Mouse (Mus musculus) heart, adult 11 months (tissue): ENCODE results near the gene Tnnt3.

ENCODE experiments used
- DNase-seq: peaks from one replicate; pipeline ENCODE4 v3.0.0; 2022

The Tnnt3 gene

DNA sequence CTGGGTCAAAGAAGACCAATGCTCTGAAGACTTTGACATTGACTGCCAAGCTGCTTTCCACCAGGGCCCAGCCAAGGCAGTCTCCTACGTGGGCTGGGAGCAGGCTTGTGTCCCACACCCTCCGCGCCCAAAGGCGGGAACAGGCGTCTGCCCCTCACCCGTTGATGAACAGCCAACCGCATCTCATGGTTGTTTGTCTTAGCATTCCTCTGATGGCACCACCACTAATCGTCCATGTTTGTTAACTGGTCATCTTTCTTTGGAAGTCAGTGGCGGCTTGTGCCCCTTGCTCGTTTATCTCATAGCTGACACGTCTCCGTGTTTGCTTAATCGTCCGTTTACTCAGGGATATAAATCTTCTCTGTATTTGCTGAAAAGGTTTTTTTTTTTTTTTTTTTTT lies 10.9 kb downstream of the Tnnt3 start:
- no peak for DNase-seq

DNA sequence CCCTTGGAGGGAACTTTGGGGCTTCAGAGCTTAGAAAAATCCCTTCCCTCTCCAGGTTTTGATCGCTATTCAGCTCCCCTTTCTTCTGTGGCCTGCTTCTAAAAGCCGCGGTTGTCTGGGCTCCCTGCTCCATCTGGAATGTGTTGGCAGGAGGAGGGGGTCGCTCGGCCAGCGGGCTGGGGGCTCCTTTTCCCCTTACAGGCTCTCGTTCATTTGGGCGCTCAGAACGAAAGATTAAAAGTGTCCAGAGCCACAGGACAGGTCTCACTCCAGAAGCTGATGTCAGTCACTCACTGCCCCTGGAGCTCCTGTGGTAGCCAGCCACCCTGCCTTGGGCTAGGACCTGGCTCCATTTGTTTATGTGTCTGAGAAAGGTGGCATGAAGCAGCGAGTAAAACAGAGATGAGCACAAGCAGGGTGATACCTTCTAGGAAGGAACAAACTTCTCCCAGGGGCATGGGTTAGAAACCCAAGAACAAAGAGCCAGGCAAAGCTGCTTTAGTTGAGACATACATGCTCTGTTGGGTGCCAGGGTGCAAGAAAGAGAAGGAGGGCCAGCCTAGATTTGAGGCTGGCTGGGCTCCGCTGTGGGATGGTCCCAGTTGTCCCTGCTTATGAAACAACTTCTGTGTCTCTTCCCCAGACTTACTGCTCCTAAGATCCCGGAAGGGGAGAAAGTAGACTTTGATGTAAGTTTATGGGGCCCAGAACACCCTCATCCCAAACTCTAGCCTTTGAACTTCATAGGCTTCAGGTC lies 11.6 kb downstream of the Tnnt3 start:
- DNase-seq, result peak; percentile 87

DNA sequence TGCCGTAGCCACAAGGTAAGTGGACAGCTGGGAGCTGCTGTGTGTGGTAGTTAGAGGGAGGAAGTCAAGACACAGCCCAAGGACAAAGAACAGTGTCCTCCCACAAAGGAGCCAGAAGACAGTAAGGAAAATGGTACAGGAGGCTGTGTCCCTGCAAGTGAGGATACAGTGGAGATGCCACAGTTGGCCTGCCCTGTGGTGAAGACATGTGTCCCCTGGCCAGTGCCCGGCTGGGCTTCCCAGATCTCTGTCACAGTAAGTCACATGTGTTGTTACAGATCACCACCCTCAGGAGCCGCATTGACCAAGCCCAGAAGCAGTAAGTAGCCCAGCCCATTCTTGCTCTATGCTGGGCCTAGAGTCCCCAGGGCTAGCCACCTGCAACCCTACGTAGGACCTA lies 15.4 kb downstream of the Tnnt3 start:
- peak; percentile 78 for DNase-seq

DNA sequence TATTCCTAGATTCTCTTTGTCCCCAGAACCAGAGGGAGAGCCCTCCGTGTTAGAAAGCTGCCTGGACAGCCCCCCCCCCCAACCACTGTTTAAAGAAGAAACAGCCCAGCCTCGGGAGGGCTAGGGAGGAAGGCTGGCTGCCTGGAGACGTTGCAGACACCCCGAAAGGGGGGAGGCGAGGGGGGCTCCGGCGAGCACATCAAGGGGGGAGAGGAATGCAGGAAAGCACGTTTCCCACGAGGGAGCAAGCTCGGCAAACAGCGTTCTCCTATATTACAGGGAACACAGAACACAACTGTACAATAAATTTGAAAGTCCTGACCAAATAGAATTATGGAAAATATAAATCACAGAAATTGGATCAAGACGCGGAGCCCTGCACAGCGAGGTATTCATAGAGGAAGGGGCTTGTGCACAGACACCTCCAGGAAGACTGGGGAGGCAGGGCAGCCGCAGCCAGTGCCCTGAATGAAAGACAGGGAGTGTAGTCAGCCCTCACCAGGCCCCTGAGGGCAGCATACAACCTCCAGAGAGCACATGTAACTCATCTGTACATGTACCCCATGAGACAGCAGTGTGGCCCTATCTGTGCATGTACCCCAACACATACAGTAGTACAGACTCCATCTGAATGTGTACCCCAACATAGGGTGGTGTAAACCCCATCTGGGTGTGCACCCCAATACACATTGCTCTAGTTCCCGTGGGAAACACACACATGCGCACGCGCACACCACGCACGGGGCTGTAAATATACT lies 17.8 kb downstream of the Tnnt3 start:
- no peak for DNase-seq

DNA sequence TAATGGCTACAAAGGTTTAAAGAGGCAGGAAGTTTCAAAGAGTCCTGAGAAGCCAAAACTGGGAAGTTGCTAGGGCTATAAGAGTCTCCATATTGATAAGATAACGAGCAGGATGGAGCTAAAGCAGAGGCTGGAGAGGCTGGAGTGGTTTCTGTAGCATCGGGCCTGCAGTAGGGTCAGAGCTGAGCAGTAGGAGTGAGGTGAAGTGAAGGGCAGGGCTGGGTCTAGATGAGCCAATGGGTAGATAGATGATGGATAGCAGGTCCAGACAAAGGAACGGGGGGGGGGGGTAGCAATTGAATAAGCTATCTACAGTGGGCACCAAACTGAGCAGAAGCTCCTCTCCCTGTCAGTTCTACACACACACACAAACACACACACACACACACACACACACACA lies 18.9 kb downstream of the Tnnt3 start:
- no peak for DNase-seq

DNA sequence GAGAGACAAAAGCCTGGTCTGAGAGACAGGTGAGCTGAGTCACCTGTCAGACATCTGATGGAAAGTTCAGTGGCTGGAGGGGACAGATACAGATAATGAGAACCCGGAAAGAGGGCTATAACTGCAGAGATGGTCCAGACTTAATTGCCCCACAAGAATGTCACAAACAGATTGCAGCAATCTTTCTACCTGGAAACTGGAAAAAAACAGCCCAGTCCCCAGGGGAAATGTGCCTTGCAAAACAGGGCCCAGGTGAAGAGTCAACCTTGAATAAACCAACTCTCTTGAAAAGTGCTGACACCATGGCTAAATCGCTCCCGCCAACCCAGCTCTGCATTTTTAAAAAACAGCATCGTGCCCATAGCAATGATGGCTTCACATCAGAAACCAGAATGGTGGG lies 21.7 kb downstream of the Tnnt3 start:
- no peak for DNase-seq

DNA sequence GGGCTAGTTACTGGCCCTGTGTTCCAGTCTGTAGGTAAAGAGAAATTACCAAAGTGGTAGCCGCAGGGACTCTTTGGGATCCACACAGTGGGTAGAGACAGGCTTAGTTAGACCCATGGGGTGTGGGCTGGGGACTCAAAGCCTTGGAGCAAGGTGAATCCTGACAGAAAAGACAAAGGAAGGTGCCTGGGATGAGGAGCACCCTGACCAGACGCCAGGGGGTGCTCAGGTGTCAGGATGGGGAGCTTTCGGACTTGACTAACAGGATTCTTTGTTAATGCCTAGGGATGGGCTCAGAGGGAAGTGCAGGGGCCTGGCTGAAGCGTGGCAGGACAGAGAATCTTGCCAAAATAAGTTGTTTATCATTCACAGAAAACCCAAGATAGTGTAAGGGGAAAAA lies 23.7 kb downstream of the Tnnt3 start:
- peak; percentile 89 for DNase-seq

DNA sequence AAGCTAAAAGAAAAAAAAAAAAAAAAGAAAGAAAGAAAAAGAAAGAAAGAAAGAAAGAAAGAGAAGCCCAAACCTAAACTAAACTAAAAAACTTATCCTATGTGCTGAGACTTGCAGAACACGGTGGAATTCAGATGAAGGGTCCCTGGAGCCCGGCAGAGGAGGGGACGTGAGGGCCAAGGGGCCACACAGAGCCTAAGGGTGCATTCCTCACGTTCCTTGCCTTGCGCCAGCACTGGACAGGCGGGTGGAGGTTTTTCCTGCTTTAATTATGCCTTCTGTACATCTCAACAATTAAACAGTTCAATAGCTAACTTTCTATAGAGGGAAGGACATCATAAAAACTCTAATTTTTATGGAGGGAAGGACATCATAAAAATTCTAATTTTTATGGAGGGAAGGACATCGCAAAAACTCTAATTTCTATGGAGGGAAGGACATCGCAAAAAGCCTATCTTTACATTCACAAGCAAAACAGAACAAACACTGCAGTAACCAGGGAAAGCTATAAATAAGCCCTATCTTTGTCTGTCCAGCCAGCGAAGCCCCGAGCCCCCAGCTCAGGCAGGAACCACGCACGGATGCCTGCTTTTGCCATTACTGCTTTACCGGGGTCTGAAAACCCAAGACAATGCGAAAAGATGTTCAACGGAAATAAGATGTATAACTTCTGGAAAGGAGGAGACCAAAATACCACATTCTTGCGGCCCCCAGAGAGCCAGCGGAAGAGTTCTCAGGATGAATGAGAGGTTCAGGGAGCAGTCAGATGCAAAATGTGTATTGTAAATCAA lies 24.8 kb downstream of the Tnnt3 start:
- DNase-seq, result peak; percentile 88

DNA sequence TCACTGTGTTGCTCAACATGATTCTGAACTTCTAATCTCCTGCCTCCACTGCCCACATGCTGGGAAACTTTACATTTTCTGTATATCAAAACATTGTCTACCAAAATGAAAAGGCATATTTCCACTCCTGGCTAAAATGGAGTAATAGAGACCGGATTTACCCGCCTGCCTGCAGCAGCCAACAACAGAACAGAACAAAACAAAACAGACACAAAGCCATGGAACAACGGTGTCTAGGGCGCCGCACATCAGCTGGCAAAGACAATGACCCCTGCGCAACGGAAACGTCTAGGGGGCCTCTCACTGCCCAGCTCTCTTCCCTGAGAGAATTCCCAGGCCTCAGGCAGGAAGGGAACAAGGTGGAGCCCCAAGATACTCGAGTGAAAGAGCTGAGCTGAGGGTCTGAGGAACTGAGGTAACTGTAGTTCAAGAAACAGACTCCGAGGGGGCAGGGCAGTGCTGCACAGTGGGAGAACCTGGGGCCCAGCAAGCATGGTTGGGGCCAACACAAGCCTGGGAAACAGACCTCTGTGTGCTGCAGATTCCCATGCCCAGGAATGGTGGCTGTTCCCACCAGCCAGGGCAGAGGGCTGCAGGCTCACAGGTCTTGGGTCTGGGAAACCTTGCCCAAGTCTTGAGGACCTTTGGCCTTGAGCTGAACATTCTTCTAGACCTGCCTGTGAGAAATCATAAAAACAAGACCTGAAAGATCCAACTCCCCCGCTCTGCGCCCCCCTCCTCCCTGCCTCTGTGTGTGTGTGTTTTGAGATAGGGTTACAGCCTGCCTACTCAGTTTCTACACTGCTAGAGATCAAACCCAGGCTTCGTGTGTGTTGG lies 26.9 kb downstream of the Tnnt3 start:
- DNase-seq, result peak; percentile 96

DNA sequence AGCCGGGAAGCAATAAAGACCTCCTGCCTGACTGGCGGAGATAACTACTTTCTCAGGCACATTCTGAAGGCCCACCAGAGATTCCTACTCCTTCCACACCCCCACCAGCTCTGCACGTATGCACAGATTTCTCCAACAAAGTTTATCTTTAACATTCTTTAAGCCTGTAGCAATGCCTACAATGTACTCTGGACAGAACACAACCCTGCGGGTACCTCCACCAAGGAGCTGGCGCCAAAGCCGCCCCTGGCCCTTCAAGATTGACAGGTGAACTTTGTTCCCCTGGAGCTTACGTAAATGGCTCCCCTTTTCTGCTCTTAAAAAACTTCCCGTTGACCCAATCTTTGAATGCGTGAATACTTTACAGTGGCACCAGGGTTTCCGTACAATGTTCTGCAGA lies 30.7 kb downstream of the Tnnt3 start:
- no peak for DNase-seq

DNA sequence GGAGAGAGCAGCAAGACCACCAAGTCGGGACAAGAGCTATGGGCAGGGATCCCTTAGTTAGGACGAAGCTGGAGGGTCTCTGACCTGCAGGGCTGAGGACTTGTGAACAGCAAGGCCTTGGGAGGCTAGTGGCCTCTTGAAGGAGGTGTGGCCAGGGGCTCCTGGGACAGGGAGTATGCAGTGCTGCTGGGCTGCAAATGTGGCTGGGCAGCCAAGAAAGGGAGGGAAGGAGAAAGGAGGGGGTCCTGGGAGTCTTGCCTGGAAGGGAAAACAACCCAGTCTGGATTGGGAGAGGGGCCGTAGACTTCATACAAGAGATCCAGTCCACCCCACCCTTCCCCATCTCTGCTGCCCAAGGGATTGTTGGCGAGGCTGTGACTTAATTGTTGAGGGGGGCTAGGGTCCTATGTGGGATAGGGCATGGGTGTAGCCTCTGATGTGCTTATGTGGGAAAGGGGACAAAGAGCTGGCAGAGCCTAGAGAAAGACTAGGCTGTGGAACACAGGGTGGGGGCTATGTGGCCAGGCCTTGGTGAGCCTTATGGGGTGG lies 33.4 kb downstream of the Tnnt3 start:
- peak; percentile 93 for DNase-seq

DNA sequence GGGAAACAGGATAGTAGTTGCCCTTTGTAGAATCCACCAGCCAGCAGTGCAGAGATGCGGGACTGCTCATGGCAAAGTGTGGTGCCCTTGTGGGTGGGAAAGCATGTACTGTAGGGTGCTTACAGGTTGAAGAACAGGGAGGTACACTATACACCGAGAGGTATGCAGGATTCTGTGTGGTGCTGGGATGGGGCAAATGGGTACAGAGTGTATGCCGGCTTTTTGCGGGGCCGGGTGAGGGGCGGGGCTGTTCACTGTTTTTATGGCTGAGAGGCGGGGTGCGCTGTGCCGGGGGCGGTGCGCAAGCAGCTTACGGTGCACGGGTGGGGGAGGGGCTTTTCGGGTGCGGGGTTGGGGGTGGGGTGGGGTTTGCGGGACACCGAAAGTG lies 34.0 kb downstream of the Tnnt3 start, which contains the start of gene Mrpl23:
Gene Mrpl23, plus strand, starts transcription at position 16 of the 388 bp plus-strand sequence.
- no peak for DNase-seq

DNA sequence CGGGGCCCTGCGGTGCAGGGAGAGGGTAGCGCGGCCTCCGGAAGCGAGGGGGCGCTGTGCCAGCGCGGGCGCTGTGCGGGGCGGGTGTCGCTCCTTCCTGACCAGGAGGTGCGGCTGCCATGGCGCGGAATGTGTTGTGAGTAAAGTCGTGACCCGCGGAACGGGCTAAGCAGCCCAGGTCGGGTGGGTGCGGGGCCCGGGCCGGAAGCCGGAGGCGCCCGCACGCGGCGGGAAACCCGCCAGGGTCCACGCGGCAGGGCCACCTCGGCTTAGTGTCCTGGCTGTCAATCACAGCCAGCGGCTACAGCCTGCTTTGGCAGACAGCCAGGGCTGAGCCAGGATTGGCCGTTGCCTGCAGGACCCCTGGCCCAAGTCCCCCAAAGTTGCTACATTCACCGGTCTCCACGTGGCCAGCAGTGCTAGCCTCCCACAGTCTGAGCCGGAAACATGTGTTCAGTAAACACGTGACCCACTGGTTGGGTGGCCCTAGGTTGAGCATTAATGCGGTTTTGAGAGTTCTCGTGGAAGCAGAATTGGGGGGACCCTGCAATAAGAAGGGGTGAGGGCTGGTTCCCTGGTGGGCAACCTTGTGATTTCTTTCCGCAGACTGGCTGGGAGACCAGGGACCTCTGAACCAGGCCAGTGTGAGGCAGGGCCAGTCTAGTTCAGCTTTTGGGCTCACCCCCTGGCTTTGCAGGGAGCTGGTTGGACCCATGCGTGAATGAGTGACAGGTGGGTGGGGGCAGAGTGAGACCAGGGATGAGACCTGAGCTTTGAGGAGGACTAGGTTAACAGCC lies 34.6 kb downstream of the Tnnt3 start:
- DNase-seq, result peak; percentile 98

DNA sequence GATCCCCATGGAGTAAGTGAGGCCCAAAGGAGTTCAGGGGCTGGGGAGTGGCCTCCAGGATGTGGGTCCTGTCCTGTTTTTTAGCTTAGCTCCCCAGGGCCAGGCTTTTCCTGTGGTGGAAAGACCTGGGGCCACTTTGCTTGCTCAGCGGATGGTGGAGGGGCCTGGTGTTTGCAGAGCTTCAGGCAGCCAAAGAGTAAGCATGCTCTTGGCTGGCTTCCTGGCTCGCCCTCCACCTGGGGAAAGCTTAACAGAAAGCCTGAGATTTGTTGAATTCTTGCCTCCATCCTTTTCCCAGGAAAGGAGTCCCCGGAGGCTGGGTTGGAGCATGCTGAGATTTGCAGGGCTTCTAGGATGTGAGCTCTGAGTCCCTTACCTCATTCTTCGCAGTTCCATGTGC lies 36.5 kb downstream of the Tnnt3 start:
- DNase-seq, result no peak

DNA sequence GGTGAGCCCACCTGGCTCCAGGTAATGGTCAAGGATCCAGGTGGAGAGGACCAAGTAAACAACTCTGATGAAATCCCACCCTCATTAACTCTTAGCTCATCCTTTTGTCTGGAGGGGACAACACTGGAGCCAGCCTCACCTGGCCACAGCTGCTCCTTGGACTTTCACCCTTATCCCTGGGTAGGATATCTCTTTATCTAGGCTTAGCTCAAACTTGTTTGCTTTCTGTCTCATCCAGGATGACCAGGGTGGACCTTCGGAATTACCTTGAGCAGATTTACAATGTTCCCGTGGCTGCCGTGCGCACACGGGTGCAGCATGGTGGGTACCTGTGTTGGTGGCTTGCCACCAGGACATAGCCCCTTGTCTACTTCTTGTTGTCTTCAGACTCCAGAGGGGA lies 37.2 kb downstream of the Tnnt3 start:
- no peak for DNase-seq

DNA sequence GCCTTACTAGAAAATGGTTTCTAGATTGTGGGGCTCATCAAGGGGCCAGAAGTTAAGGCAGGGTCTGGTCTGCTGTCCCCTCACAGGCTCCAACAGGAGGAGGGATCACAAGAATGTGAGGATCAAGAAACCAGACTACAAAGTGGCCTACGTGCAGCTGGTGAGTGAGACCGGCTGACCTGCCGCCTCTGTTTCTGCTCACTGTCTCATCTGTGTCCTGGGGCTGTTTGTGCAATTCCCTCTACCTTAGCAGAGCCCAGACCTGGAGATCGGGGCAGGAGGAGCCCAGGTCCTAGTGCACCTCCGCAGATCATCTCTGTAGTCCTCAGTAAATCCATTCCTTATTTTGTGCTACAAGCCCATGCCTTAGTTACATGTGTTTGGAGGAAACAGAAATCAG lies 38.5 kb downstream of the Tnnt3 start:
- DNase-seq, result no peak

DNA sequence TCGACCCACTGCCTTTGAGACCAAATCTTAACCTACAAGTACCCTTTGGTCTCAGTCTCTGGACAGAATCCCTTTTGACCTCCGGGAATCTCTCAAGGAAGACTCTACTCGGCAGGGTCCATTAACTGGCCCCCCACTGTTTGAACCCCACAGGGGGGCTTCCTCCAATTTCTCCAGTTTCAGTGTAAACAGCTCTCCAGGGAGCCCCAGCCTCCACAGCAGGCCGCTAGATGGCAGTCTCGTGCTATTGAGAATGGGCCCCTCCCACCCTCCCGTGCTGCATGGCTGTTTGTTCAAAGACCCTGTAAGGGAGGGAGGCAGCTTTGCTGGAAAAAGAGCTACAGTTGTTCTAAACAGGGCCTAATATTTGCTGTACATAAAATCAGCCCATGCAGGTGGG lies 39.2 kb downstream of the Tnnt3 start:
- DNase-seq, result peak; percentile 92

DNA sequence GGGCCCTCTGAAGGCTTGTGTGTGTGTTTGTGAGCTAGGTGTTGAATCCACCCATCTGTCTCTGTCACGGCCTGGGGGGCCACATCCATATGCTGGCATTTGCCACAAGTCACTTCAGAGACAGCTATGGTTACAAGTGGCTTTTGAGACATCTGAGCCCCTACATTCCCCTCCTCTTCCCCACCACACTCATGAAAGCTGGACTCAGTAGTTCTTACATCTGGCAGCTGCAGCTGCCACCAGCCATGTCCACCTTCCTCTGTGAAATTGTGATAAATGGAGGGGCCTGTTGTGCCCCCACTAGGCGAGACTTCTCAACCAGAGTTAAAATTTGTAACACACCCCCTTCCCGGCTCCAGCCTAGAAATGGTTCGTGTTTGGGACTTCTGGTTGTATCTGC lies 39.7 kb downstream of the Tnnt3 start:
- no peak for DNase-seq

DNA sequence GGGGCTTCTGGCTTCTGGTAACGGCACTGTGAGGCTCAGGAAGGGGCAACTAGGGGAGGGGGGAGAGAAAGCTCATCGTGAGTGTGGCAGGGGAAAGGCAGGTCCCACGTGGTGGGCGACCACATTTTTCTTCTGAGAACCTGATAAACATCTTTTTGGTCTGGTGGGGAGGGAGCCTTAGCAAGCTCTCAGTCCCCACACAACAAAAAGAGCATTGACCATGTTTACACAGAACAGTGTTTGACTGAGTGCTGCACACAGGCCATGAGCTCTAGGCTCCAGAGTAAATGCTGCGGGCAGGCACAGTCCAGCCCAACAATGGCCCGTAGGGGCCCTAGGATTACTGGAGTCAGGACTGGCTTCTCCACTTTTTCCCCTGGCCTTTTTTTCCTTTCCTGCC lies 40.1 kb downstream of the Tnnt3 start:
- no peak for DNase-seq

DNA sequence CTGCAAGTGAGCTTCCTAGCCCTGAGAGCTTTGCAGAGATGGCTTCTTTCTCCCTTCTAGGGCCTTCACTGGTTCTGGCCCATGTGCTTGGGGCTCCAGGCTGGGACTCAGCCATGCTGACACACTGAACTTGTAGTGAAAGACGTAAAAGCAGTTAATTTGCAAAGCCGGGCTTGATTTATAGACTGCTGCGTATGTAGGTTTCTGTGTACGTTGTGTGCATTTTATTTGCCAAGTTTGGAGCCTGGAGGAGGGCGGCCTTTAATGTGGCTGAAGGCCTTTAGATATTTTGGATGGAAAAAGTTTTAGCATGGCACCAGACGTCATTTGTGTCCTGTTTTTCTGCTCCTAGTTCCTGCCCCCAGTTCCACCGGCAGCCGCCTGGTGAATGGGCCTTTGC lies 41.2 kb downstream of the Tnnt3 start:
- no peak for DNase-seq

DNA sequence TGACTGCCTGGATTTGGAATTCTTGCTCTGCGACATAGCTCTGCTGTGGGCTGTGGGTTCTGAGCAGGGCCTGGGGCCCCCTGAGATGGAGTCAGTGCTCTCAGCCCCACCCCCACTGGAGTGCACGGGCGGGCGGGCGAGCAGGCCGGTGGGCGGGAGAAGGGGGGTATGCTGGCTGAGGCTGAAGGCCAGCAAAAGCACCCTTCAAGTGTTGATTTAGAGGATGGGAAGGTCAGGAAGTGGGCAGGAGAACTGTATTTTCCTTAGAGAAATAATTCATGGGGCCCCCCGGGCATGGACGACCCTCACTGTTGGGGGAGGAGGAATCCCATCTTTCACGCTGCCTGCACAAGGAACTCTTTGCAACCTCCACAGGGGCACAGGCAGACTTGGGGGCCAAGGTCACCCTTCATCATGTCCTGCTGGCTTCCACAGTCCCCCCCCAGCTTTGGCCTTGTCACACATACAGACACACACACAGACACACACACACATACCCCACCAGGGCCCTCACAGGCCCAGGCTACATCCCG lies 44.2 kb downstream of the Tnnt3 start:
- DNase-seq, result no peak
